ENCODE assay signal across 22 mouse cellular contexts in genomic region chrX:164320031-164320430, GRCm38 (mm10). TPM values are rescaled to one million over a fixed set of nuclear protein-coding genes. Genes with fewer than 3 reads are reported as not detected.
"Had no signal": no experiment of that assay in that cellular context is flagged by ENCODE, and none has a peak within 500 bp of the region (broad histone marks: within the 10 kb centered on the region; RNA-seq: fewer than 3 reads in every experiment).

No protein-coding gene starts in this region.

- H3K36me3 ChIP-seq: limb, embryonic 10.5 days; limb, embryonic 13.5 days; liver, embryonic 12.5 days; liver, embryonic 15.5 days; lung, embryonic 15.5 days; midbrain, embryonic 10.5 days; midbrain, embryonic 13.5 days; neural tube, embryonic 13.5 days had no signal

- H3K9me3 ChIP-seq: limb, embryonic 10.5 days; limb, embryonic 13.5 days; liver, embryonic 12.5 days; liver, embryonic 15.5 days; lung, embryonic 15.5 days; midbrain, embryonic 10.5 days; midbrain, embryonic 13.5 days; neural tube, embryonic 13.5 days had no signal

- H3K27me3 ChIP-seq: liver, embryonic 12.5 days; liver, embryonic 15.5 days; lung, embryonic 15.5 days; neural tube, embryonic 13.5 days had no signal

- DNase-seq: kidney, postnatal 14 days; kidney, postnatal 4 days; liver; lung, adult 18-20 months; lung, postnatal 10 days; lung, postnatal 36 days; retina, postnatal 1 day; right cerebral cortex, postnatal 25 days; thymus, adult 18-20 months; thymus, postnatal 36 days had no signal

- H3K4me3 ChIP-seq: limb, embryonic 10.5 days; limb, embryonic 13.5 days; liver, embryonic 12.5 days; liver, embryonic 15.5 days; lung, embryonic 15.5 days; megakaryocyte, embryonic 14.5 days; midbrain, embryonic 10.5 days; midbrain, embryonic 13.5 days; myocyte; neural tube, embryonic 13.5 days had no signal

- H3K27ac ChIP-seq: limb, embryonic 10.5 days; limb, embryonic 13.5 days; liver, embryonic 12.5 days; liver, embryonic 15.5 days; lung, embryonic 15.5 days; midbrain, embryonic 10.5 days; midbrain, embryonic 13.5 days; neural tube, embryonic 13.5 days had no signal

- H3K4me1 ChIP-seq: limb, embryonic 13.5 days; liver, embryonic 12.5 days; liver, embryonic 15.5 days; lung, embryonic 15.5 days; megakaryocyte, embryonic 14.5 days; midbrain, embryonic 10.5 days; midbrain, embryonic 13.5 days; neural tube, embryonic 13.5 days had no signal

RNA-seq across cellular contexts. Expression of gene Pir, which starts 50.9 kb away (rescaled TPM):
- total RNA-seq: monocyte, adult 5-6 weeks; neutrophil, adult 5-6 weeks had no signal

RNA-seq across cellular contexts. Expression of gene Vegfd, which starts 53.1 kb away (rescaled TPM):
- total RNA-seq: monocyte, adult 5-6 weeks; neutrophil, adult 5-6 weeks had no signal
